Mouse (Mus musculus) stomach, postnatal 0 days (tissue): ENCODE data around the gene Tyrobp.

Source experiments
- CTCF ChIP-seq: IDR thresholded peaks from 2 replicates; pipeline ENCODE4 v1.5.1; 2016; ENCODE audit warnings: antibody characterized with exemption, low read depth, mild to moderate bottlenecking, moderate library complexity
- EP300 ChIP-seq: optimal IDR thresholded peaks from 2 replicates; pipeline ENCODE3; 2016; ENCODE audit warnings: antibody characterized with exemption

DNA sequence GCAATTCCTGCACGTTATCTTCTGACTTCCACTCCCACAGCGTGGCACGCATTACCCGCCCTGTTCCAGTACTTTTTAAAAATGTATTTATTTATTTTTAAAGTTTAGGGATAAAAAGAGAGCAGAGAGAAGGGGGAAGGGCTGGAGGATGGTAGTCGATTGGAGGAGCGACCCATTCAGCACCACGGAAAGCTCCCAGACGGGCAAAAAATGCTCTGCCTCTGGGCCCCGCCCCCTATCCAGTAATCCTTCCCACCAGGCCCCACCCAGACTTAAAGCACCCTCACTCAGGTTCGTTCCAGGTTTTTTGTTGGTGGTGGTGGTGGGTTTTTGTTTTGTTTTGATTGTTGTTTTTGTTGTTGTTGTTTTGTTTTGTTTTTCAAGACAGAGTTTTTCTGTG lies 20.7 kb downstream of the Tyrobp start:
- no peak for TF ChIP-seq CTCF
- TF ChIP-seq EP300 = no peak
